Mouse (Mus musculus): Measurements from ENCODE around the gene Erc2.

Gene Erc2

GRCm38 (mm10) chr14:28332351-28332953 is 710.2 kb downstream of the Erc2 start:
- Histone ChIP-seq H3K9me3 (ENCODE audit: low read length) (no peaks in the 10 kb centered on the region), H3K4me1 (replicated peaks; ENCODE audit: low read depth, low read length) (no peaks in the 10 kb centered on the region), H3K4me3 (replicated peaks; ENCODE audit: low read length) (no peak overlapping the region), H3K27me3 (ENCODE audit: insufficient read depth, low read length) (no peaks in the 10 kb centered on the region), H3K36me3 (ENCODE audit: insufficient read depth, low read length) (no peaks in the 10 kb centered on the region)
- no peak for TF ChIP-seq NANOG (IDR thresholded peaks at IDR 0.05; ENCODE audit: borderline replicate concordance, low read length)

GRCm38 (mm10) chr14:28339146-28339545 is 716.9 kb downstream of the Erc2 start:
- H3K4me1 ChIP-seq (replicated peaks; ENCODE audit: low read depth, low read length) = no peaks in the 10 kb centered on the region
- TF ChIP-seq POU5F1 (IDR thresholded peaks at IDR 0.05; ENCODE audit: borderline replicate concordance, low read length) (no peak), CTCF (conservative IDR thresholded peaks at IDR 0.05; ENCODE audit: low read length) (no peak), NANOG (IDR thresholded peaks at IDR 0.05; ENCODE audit: borderline replicate concordance, low read length) (no peak)
- H3K27me3 ChIP-seq (ENCODE audit: insufficient read depth, low read length) = no peaks in the 10 kb centered on the region
- no peaks in the 10 kb centered on the region for H3K36me3 ChIP-seq (ENCODE audit: insufficient read depth, low read length)
- H3K4me3 ChIP-seq (replicated peaks; ENCODE audit: low read length) = no peak overlapping the region
- H3K9me3 ChIP-seq (ENCODE audit: low read length) = no peaks in the 10 kb centered on the region

- H3K27me3 ChIP-seq (ENCODE audit: insufficient read depth, low read length) = no peaks in the 10 kb centered on the region
- no peaks in the 10 kb centered on the region for H3K9me3 ChIP-seq (ENCODE audit: low read length)
- no peak overlapping the region for H3K4me3 ChIP-seq (replicated peaks; ENCODE audit: low read length)
- no peaks in the 10 kb centered on the region for H3K36me3 ChIP-seq (ENCODE audit: insufficient read depth, low read length)
- no peak for TF ChIP-seq CTCF (conservative IDR thresholded peaks at IDR 0.05; ENCODE audit: low read length)
- TF ChIP-seq NANOG (IDR thresholded peaks at IDR 0.05; ENCODE audit: borderline replicate concordance, low read length) = no peak
- TF ChIP-seq POU5F1 (IDR thresholded peaks at IDR 0.05; ENCODE audit: borderline replicate concordance, low read length) = no peak
- H3K4me1 ChIP-seq (replicated peaks; ENCODE audit: low read depth, low read length) = no peaks in the 10 kb centered on the region
Observed at GRCm38 (mm10) chr14:28349129-28349528, 726.9 kb downstream of the Erc2 start.

GRCm38 (mm10) chr14:28356031-28356430 is 733.8 kb downstream of the Erc2 start:
- H3K36me3 ChIP-seq (ENCODE audit: insufficient read depth, low read length) = no peaks in the 10 kb centered on the region
- H3K9me3 ChIP-seq (ENCODE audit: low read length) = no peaks in the 10 kb centered on the region
- H3K4me1 ChIP-seq (replicated peaks; ENCODE audit: low read depth, low read length) = no peaks in the 10 kb centered on the region
- no peaks in the 10 kb centered on the region for H3K27me3 ChIP-seq (ENCODE audit: insufficient read depth, low read length)
- H3K4me3 ChIP-seq (replicated peaks; ENCODE audit: low read length) = no peak overlapping the region
- TF ChIP-seq POU5F1 (IDR thresholded peaks at IDR 0.05; ENCODE audit: borderline replicate concordance, low read length) (no peak), CTCF (conservative IDR thresholded peaks at IDR 0.05; ENCODE audit: low read length) (no peak), NANOG (IDR thresholded peaks at IDR 0.05; ENCODE audit: borderline replicate concordance, low read length) (no peak)

GRCm38 (mm10) chr14:28359502-28359901 is 737.3 kb downstream of the Erc2 start:
- no peaks in the 10 kb centered on the region for H3K36me3 ChIP-seq (ENCODE audit: insufficient read depth, low read length)
- H3K9me3 ChIP-seq (ENCODE audit: low read length) = no peaks in the 10 kb centered on the region
- H3K4me1 ChIP-seq (replicated peaks; ENCODE audit: low read depth, low read length) = no peaks in the 10 kb centered on the region
- H3K4me3 ChIP-seq (replicated peaks; ENCODE audit: low read length) = no peak overlapping the region
- TF ChIP-seq NANOG (IDR thresholded peaks at IDR 0.05; ENCODE audit: borderline replicate concordance, low read length) (no peak), POU5F1 (IDR thresholded peaks at IDR 0.05; ENCODE audit: borderline replicate concordance, low read length) (no peak), CTCF (conservative IDR thresholded peaks at IDR 0.05; ENCODE audit: low read length) (no peak)
- no peaks in the 10 kb centered on the region for H3K27me3 ChIP-seq (ENCODE audit: insufficient read depth, low read length)

GRCm38 (mm10) chr14:28359983-28360382 is 737.8 kb downstream of the Erc2 start:
- H3K36me3 ChIP-seq (ENCODE audit: insufficient read depth, low read length) = no peaks in the 10 kb centered on the region

GRCm38 (mm10) chr14:28362336-28362735 is 740.1 kb downstream of the Erc2 start:
- TF ChIP-seq CTCF (conservative IDR thresholded peaks at IDR 0.05; ENCODE audit: low read length) (no peak), NANOG (IDR thresholded peaks at IDR 0.05; ENCODE audit: borderline replicate concordance, low read length) (no peak)
- no peaks in the 10 kb centered on the region for H3K36me3 ChIP-seq (ENCODE audit: insufficient read depth, low read length)
- H3K9me3 ChIP-seq (ENCODE audit: low read length) = no peaks in the 10 kb centered on the region
- H3K4me1 ChIP-seq (replicated peaks; ENCODE audit: low read depth, low read length) = no peaks in the 10 kb centered on the region
- H3K27me3 ChIP-seq (ENCODE audit: insufficient read depth, low read length) = no peaks in the 10 kb centered on the region
- no peak overlapping the region for H3K4me3 ChIP-seq (replicated peaks; ENCODE audit: low read length)

More at GRCm38 (mm10) chr14:28359983-28360382, 737.8 kb downstream of the Erc2 start:
- Histone ChIP-seq H3K27me3 (ENCODE audit: insufficient read depth, low read length) (no peaks in the 10 kb centered on the region), H3K4me3 (replicated peaks; ENCODE audit: low read length) (no peak overlapping the region), H3K4me1 (replicated peaks; ENCODE audit: low read depth, low read length) (no peaks in the 10 kb centered on the region), H3K9me3 (ENCODE audit: low read length) (no peaks in the 10 kb centered on the region)
- TF ChIP-seq NANOG (IDR thresholded peaks at IDR 0.05; ENCODE audit: borderline replicate concordance, low read length) (no peak), POU5F1 (IDR thresholded peaks at IDR 0.05; ENCODE audit: borderline replicate concordance, low read length) (no peak)

GRCm38 (mm10) chr14:28370713-28371112 is 748.5 kb downstream of the Erc2 start:
- TF ChIP-seq NANOG (IDR thresholded peaks at IDR 0.05; ENCODE audit: borderline replicate concordance, low read length) = no peak
- no peak for TF ChIP-seq POU5F1 (IDR thresholded peaks at IDR 0.05; ENCODE audit: borderline replicate concordance, low read length)
- no peak for TF ChIP-seq CTCF (conservative IDR thresholded peaks at IDR 0.05; ENCODE audit: low read length)
- no peaks in the 10 kb centered on the region for H3K36me3 ChIP-seq (ENCODE audit: insufficient read depth, low read length)
- H3K9me3 ChIP-seq (ENCODE audit: low read length) = no peaks in the 10 kb centered on the region

GRCm38 (mm10) chr14:28371651-28372050 is 749.4 kb downstream of the Erc2 start:
- H3K4me3 ChIP-seq (replicated peaks; ENCODE audit: low read length) = no peak overlapping the region
- no peak for TF ChIP-seq NANOG (IDR thresholded peaks at IDR 0.05; ENCODE audit: borderline replicate concordance, low read length)
- no peak for TF ChIP-seq CTCF (conservative IDR thresholded peaks at IDR 0.05; ENCODE audit: low read length)
- no peak for TF ChIP-seq POU5F1 (IDR thresholded peaks at IDR 0.05; ENCODE audit: borderline replicate concordance, low read length)
- H3K4me1 ChIP-seq (replicated peaks; ENCODE audit: low read depth, low read length) = peaks cover 26% of the 10 kb centered on the region
- no peaks in the 10 kb centered on the region for H3K9me3 ChIP-seq (ENCODE audit: low read length)
- H3K27me3 ChIP-seq (ENCODE audit: insufficient read depth, low read length) = no peaks in the 10 kb centered on the region
- H3K36me3 ChIP-seq (ENCODE audit: insufficient read depth, low read length) = no peaks in the 10 kb centered on the region

More at GRCm38 (mm10) chr14:28370713-28371112, 748.5 kb downstream of the Erc2 start:
- H3K4me3 ChIP-seq (replicated peaks; ENCODE audit: low read length) = no peak overlapping the region
- peaks cover 17% of the 10 kb centered on the region for H3K4me1 ChIP-seq (replicated peaks; ENCODE audit: low read depth, low read length)
- no peaks in the 10 kb centered on the region for H3K27me3 ChIP-seq (ENCODE audit: insufficient read depth, low read length)

Measured in E14TG2a.4 (cell line).